Mouse (Mus musculus) stomach, postnatal 0 days (tissue): Measurements from ENCODE around the gene Adi1. TPM values are rescaled to one million over a fixed set of nuclear protein-coding genes. Genes with fewer than 3 reads are reported as not detected.

Experiments used
- ATAC-seq: fragments of 200-750 bp; cut with Nextera tagmentation; 2 replicates; pipeline ENCODE4 v1.8.0; 2017; ENCODE audit not compliant: low FRiP score, low TSS enrichment
- DNase-seq: peaks from one replicate; pipeline ENCODE4 v3.0.0-alpha.2; 2016; ENCODE audit warnings: low spot score
- H3K27ac ChIP-seq: fragments of 300-500 bp; sonication (generic); replicated peaks from 2 replicates; pipeline ENCODE4 v1.5.1; 2014; ENCODE audit warnings: mild to moderate bottlenecking, control low read depth
- H3K27me3 ChIP-seq: fragments of 300-500 bp; sonication (generic); 2 replicates; pipeline ENCODE4 v1.6.1; 2014; ENCODE audit warnings: low read length; ENCODE audit not compliant: control insufficient read depth, insufficient read depth
- H3K36me3 ChIP-seq: fragments of 300-500 bp; sonication (generic); 2 replicates; pipeline ENCODE4 v1.6.1; 2014; ENCODE audit warnings: low read length, mixed read lengths; ENCODE audit not compliant: control insufficient read depth, insufficient read depth
- H3K4me1 ChIP-seq: fragments of 300-500 bp; sonication (generic); replicated peaks from 2 replicates; pipeline ENCODE4 v1.6.1; 2014; ENCODE audit warnings: antibody characterized with exemption; ENCODE audit not compliant: control insufficient read depth, insufficient read depth
- H3K4me2 ChIP-seq: fragments of 300-500 bp; sonication (generic); replicated peaks from 2 replicates; pipeline ENCODE4 v1.6.1; 2014; ENCODE audit warnings: low read depth, mild to moderate bottlenecking, control low read depth, moderate library complexity
- H3K4me3 ChIP-seq: fragments of 300-500 bp; sonication (generic); 2 replicates; pipeline ENCODE4 v1.5.1; 2014; ENCODE audit warnings: low read depth, low read length, control low read depth
- H3K9ac ChIP-seq: fragments of 300-500 bp; sonication (generic); 2 replicates; pipeline ENCODE4 v1.6.1; 2014; ENCODE audit warnings: mild to moderate bottlenecking, low read length, control low read depth, mixed read lengths
- H3K9me3 ChIP-seq: fragments of 300-500 bp; sonication (generic); 2 replicates; pipeline ENCODE4 v1.6.1; 2016; ENCODE audit warnings: low read length; ENCODE audit not compliant: control insufficient read depth
- CTCF ChIP-seq: IDR thresholded peaks from 2 replicates; pipeline ENCODE4 v1.5.1; 2016; ENCODE audit warnings: antibody characterized with exemption, low read depth, mild to moderate bottlenecking, moderate library complexity
- EP300 ChIP-seq: optimal IDR thresholded peaks from 2 replicates; pipeline ENCODE3; 2016; ENCODE audit warnings: antibody characterized with exemption
- WGBS: fragments of 180-500 bp; shearing (Covaris S2); extraction: QIAGEN DNeasy Blood & Tissue Kit; methylation state at CpG from one replicate; pipeline ENCODE4 v1.1.7; 2014; 5-methylcytosine and 5-hydroxymethylcytosine counted together
- polyA plus RNA-seq: library from polyadenylated mRNA; unstranded; fragments of >200 nt; fragmentation: Nextera tagmentation; extraction: Ambion mirVana; gene quantifications from 2 replicates; pipeline ENCODE4 v1.2.1, GENCODE M21; 2015

The Adi1 gene
- polyA plus RNA-seq, 1 experiment from 2014 or later = 50.9 TPM

DNA sequence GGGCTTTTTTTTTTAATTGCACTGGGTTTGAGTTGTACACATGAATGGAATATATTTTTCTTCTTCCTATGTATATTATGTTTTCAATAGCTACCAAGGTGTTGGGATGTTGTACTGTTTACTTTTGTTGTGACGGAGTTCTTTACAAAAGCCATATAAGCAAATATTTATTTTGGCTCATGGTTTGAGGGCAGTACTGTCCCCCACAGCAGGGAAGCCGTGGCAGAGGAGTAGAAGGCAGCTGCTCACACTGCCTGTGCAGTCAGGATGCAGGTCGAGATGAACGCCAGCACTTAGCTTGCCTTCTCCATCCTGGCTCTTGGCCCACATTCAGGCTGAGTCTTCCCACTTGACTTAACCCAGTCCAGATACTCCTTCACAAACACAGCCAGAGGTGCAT, 8.3 kb upstream of the Adi1 start:
- no peak for ATAC-seq
- no peaks in the 10 kb centered on the region for H3K27me3 ChIP-seq
- H3K4me3 ChIP-seq = no peak overlapping the region
- no peaks in the 10 kb centered on the region for H3K36me3 ChIP-seq
- H3K4me2 ChIP-seq = no peak overlapping the region
- no peak for TF ChIP-seq CTCF
- TF ChIP-seq EP300 = no peak
- DNase-seq = no peak
- H3K4me1 ChIP-seq = no peaks in the 10 kb centered on the region
- H3K9ac ChIP-seq = no peak overlapping the region
- 25% methylated on average over 4 of the region's 4 CpGs for WGBS
- H3K27ac ChIP-seq = no peak overlapping the region
- H3K9me3 ChIP-seq = no peaks in the 10 kb centered on the region

DNA sequence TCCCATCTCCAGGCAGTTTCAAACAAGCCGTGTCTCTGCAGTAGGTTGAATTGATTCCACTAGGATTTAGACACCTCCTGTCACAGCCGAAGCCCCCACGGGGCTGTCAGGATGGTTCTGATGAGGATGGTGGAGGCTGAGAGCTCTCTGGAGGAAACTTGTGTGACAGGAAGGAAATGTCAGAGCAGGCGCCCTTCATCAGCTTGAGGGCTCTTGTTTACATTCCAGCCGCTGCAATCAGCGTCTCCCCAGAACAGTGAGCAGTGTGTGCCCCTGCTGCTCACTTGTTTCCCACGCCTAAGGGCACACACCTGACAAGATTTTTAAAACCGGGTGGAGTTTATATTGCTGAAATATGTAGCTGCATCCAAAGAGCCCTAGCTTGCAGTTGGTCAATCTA, 7.7 kb upstream of the Adi1 start:
- Histone ChIP-seq H3K36me3 (no peaks in the 10 kb centered on the region), H3K9ac (no peak overlapping the region), H3K27me3 (no peaks in the 10 kb centered on the region), H3K4me3 (no peak overlapping the region), H3K4me2 (no peak overlapping the region), H3K4me1 (no peaks in the 10 kb centered on the region), H3K27ac (no peak overlapping the region), H3K9me3 (no peaks in the 10 kb centered on the region)
- ATAC-seq (no peak), DNase-seq (peak; percentile 21)
- 4% methylated on average over 8 of the region's 8 CpGs for WGBS
- TF ChIP-seq EP300 = no peak
- TF ChIP-seq CTCF = no peak

DNA sequence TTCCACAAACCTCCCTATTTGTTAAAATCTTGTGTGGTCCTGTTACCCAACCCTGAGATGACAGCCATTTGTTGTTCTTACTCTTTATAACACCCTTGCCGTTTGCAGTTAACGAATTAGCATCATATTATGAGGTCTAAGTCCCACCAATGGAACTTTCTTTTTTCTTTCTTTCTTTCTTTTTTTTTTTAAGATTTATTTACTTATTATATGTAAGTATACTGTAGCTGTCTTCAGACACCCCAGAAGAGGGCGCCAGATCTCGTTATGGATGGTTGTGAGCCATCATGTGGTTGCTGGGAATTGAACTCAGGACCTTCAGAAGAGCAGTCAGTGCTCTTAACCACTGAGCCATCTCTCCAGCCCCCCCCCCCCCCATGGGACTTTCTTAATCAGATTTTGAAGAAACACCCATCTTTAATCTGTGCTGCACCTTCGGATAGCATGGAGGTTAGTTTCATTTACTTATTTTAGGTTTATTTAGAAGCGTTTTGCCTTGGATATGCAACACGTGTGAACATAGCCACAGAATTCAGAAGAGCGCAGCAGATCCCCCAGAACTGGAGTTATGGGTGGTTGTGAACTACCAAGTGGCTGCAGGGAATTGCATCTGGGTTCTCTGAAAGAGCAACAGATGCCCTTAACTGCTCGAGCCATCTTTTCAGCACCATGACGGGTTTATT, 852 bp upstream of the Adi1 start:
- peaks cover 7% of the 10 kb centered on the region for H3K4me1 ChIP-seq
- H3K9me3 ChIP-seq = no peaks in the 10 kb centered on the region
- DNase-seq = no peak
- no peak overlapping the region for H3K4me3 ChIP-seq
- TF ChIP-seq EP300 (no peak), CTCF (peak; percentile 39; the same call in 1 of the 2 replicates)
- H3K27me3 ChIP-seq = no peaks in the 10 kb centered on the region
- peak overlapping the region; percentile 65 for H3K4me2 ChIP-seq
- H3K27ac ChIP-seq = no peak overlapping the region; the same call in 1 of the 2 replicates
- H3K36me3 ChIP-seq = no peaks in the 10 kb centered on the region
- no peak overlapping the region for H3K9ac ChIP-seq
- WGBS = 82% methylated on average over 10 of the region's 10 CpGs
- ATAC-seq = no peak

DNA sequence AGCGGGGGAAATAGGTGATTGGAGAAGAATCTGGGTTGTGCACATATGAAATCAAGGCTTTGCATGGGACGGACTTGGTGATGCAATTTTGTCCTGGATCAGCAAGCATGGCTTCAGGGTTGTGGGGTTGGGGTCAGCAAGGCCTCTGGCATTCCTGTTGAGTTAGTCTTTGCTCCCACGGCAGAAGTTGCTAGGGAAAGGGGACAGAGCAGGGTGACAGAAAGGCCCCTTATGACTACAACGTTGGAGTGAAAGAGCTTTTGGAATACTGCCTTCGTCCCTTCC, 836 bp downstream of the Adi1 start:
- WGBS = 48% methylated on average over 5 of the region's 5 CpGs
- DNase-seq (no peak), ATAC-seq (no peak)
- Histone ChIP-seq H3K9ac (peak overlapping the region; percentile 68), H3K4me2 (peak overlapping the region; percentile 65), H3K4me1 (peaks cover 7% of the 10 kb centered on the region), H3K4me3 (peak overlapping the region; percentile 69), H3K9me3 (no peaks in the 10 kb centered on the region), H3K27me3 (no peaks in the 10 kb centered on the region), H3K27ac (peak overlapping the region; percentile 95), H3K36me3 (peaks cover 6% of the 10 kb centered on the region; the same call in 1 of the 2 replicates)
- TF ChIP-seq EP300 (no peak), CTCF (no peak)

DNA sequence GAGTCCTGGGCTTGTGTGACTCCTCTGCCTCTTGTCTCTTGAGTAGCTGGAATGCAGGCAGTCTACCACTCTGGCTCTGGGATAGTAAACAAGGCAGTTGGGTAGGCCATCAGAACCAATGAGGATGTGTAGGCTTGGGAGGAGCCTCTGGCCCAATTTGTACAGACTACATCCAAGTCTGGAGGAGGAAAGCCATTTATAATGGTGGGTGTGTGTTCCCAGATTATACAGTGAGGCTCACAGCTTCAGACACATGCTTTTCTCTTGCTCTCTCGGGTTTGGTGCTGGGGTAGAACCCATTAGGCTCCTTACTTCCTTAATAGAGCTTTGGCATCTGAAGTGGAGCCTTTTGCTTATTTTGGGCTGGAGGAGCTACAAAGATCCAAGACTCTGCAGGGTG, 9.6 kb downstream of the Adi1 start:
- TF ChIP-seq CTCF (no peak), EP300 (no peak)
- ATAC-seq (no peak), DNase-seq (no peak)
- H3K27ac ChIP-seq = no peak overlapping the region
- no peaks in the 10 kb centered on the region for H3K4me1 ChIP-seq
- no peak overlapping the region for H3K4me2 ChIP-seq
- H3K9me3 ChIP-seq = no peaks in the 10 kb centered on the region
- H3K9ac ChIP-seq = no peak overlapping the region
- H3K4me3 ChIP-seq = no peak overlapping the region
- peaks cover 10% of the 10 kb centered on the region; the same call in 1 of the 2 replicates for H3K36me3 ChIP-seq
- 70% methylated on average over 1 of the region's 1 CpGs for WGBS
- no peaks in the 10 kb centered on the region for H3K27me3 ChIP-seq

DNA sequence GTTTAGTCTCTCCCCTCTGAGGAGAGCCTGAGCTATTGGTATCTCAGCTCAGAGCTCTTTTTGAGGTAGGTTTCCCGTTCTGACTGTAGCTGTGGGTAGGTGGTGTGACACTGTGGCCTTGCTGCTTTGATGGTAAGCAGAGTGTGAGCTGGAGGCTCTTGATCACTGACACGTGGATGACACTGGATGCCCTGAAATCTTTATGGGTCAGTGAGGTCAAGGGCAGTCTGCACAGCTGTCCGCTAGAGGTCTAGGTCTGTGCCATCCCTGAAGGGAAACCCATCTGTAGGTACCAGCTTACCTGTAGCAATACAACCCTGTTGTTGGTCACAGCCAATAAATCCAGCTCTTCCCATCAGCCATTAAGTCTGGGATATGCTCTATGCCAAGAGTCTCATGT, 10.7 kb downstream of the Adi1 start:
- Histone ChIP-seq H3K36me3 (peaks cover 4% of the 10 kb centered on the region; the same call in 1 of the 2 replicates), H3K4me3 (no peak overlapping the region), H3K27me3 (no peaks in the 10 kb centered on the region), H3K9ac (no peak overlapping the region), H3K9me3 (no peaks in the 10 kb centered on the region), H3K4me1 (no peaks in the 10 kb centered on the region), H3K4me2 (no peak overlapping the region), H3K27ac (no peak overlapping the region)
- ATAC-seq (no peak), DNase-seq (no peak)
- TF ChIP-seq EP300 = no peak
- WGBS = 68% methylated on average over 3 of the region's 3 CpGs
